Mouse (Mus musculus) hindbrain, embryonic 16.5 days (tissue): Measurements from ENCODE around the gene Zcchc14. TPM values are rescaled to one million over a fixed set of nuclear protein-coding genes. Genes with fewer than 3 reads are reported as not detected.

Experiments used
- ATAC-seq: fragments of 200-750 bp; cut with Nextera tagmentation; 2 replicates; pipeline ENCODE4 v1.8.0; 2017; ENCODE audit warnings: moderate TSS enrichment, moderate library complexity
- H3K27ac ChIP-seq: fragments of 300-500 bp; sonication (generic); 2 replicates; pipeline ENCODE4 v1.5.1; 2014; ENCODE audit warnings: low read depth, mild to moderate bottlenecking, control low read depth, low read length, moderate library complexity
- H3K27me3 ChIP-seq: fragments of 300-500 bp; sonication (generic); replicated peaks from 2 replicates; pipeline ENCODE4 v1.6.1; 2014; ENCODE audit warnings: low read length; ENCODE audit not compliant: control insufficient read depth, insufficient read depth
- H3K36me3 ChIP-seq: fragments of 300-500 bp; sonication (generic); 2 replicates; pipeline ENCODE4 v1.6.1; 2014; ENCODE audit warnings: mild to moderate bottlenecking, low read length, moderate library complexity, mixed read lengths; ENCODE audit not compliant: control insufficient read depth, insufficient read depth
- H3K4me1 ChIP-seq: fragments of 300-500 bp; sonication (generic); 2 replicates; pipeline ENCODE4 v1.6.1; 2014; ENCODE audit warnings: low read depth, low read length; ENCODE audit not compliant: control insufficient read depth, insufficient read depth
- H3K4me2 ChIP-seq: fragments of 300-500 bp; sonication (generic); 2 replicates; pipeline ENCODE4 v1.6.1; 2014; ENCODE audit warnings: mild to moderate bottlenecking, low read length, control low read depth, moderate library complexity
- H3K4me3 ChIP-seq: fragments of 300-500 bp; sonication (generic); 2 replicates; pipeline ENCODE4 v1.5.1; 2014; ENCODE audit warnings: mild to moderate bottlenecking, low read length, control low read depth, moderate library complexity
- H3K9ac ChIP-seq: fragments of 300-500 bp; sonication (generic); 2 replicates; pipeline ENCODE4 v1.6.1; 2014; ENCODE audit warnings: low read depth, mild to moderate bottlenecking, control low read depth, low read length, moderate library complexity
- H3K9me3 ChIP-seq: fragments of 300-500 bp; sonication (generic); 2 replicates; pipeline ENCODE4 v1.6.1; 2014; ENCODE audit warnings: mild to moderate bottlenecking, low read length, moderate library complexity; ENCODE audit not compliant: control insufficient read depth
- WGBS: fragments of 180-500 bp; shearing (Covaris S2); extraction: QIAGEN DNeasy Blood & Tissue Kit; methylation state at CpG from one replicate; pipeline ENCODE4 v1.1.7; 2014; 5-methylcytosine and 5-hydroxymethylcytosine counted together
- polyA plus RNA-seq: library from polyadenylated mRNA; unstranded; fragments of >200 nt; fragmentation: Nextera tagmentation; extraction: Ambion mirVana; gene quantifications from 2 replicates; pipeline ENCODE4 v1.2.1, GENCODE M21; 2015

Gene Zcchc14
- polyA plus RNA-seq, 1 experiment from 2014 or later: 20.9 TPM

- ATAC-seq: no peak
- H3K27me3 ChIP-seq: no peaks in the 10 kb centered on the region
- H3K9ac ChIP-seq: no peak overlapping the region
- no peaks in the 10 kb centered on the region for H3K9me3 ChIP-seq
- H3K4me1 ChIP-seq: peaks cover 33% of the 10 kb centered on the region
- H3K4me2 ChIP-seq: no peak overlapping the region
- H3K27ac ChIP-seq: no peak overlapping the region
- H3K36me3 ChIP-seq: no peaks in the 10 kb centered on the region
- H3K4me3 ChIP-seq: no peak overlapping the region
- 82% methylated on average over 12 of the region's 12 CpGs for WGBS
These were observed 31.7 kb downstream of the Zcchc14 start for GRCm38 (mm10) chr8:121620801-121621516.

- Histone ChIP-seq H3K9ac (no peak overlapping the region), H3K36me3 (no peaks in the 10 kb centered on the region), H3K4me3 (no peak overlapping the region), H3K4me1 (peaks cover 24% of the 10 kb centered on the region), H3K9me3 (no peaks in the 10 kb centered on the region), H3K4me2 (no peak overlapping the region), H3K27me3 (no peaks in the 10 kb centered on the region), H3K27ac (peak overlapping the region; percentile 10; the same call in 1 of the 2 replicates)
- ATAC-seq: peak; percentile 66
- WGBS: 58% methylated on average over 7 of the region's 7 CpGs
These were observed 33.2 kb downstream of the Zcchc14 start for GRCm38 (mm10) chr8:121619401-121619995.

DNA sequence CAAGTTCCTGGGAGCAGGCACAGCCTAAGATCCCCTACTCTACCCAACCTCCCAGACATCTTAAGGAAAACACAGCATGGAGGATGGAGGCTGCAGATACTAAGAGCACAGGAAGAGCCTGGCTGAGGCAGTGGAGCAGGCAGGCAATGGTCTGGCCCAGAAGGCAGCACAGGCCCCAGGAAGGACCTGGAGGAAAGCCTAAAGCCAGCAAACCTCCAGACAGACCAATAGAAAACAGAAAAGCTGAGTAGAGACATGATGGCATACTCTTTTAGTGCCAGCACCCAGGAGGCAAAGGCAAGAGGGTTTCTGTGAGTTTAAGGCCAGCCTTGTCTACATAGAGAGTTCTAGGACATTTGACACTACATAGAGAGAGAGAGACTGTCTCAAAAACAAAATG is 39.3 kb downstream of the Zcchc14 start:
- H3K4me3 ChIP-seq: no peak overlapping the region
- 0 out of 2 replicates have a peak, but pooled peaks cover 3% of the 10 kb centered on the region for H3K4me1 ChIP-seq
- no peaks in the 10 kb centered on the region for H3K9me3 ChIP-seq
- no peak overlapping the region; the same call in 1 of the 2 replicates for H3K27ac ChIP-seq
- H3K36me3 ChIP-seq: peaks cover 6% of the 10 kb centered on the region
- no peak overlapping the region for H3K4me2 ChIP-seq
- ATAC-seq: no peak
- H3K9ac ChIP-seq: no peak overlapping the region
- H3K27me3 ChIP-seq: no peaks in the 10 kb centered on the region

- H3K27me3 ChIP-seq: no peaks in the 10 kb centered on the region
- peaks cover 27% of the 10 kb centered on the region for H3K36me3 ChIP-seq
- no peak for ATAC-seq
- H3K4me3 ChIP-seq: no peak overlapping the region
- H3K4me2 ChIP-seq: no peak overlapping the region
- WGBS: 90% methylated on average over 11 of the region's 11 CpGs
- no peak overlapping the region for H3K9ac ChIP-seq
- H3K4me1 ChIP-seq: 0 out of 2 replicates have a peak, but pooled peaks cover 3% of the 10 kb centered on the region
- no peaks in the 10 kb centered on the region for H3K9me3 ChIP-seq
- H3K27ac ChIP-seq: no peak overlapping the region
These were observed 42.8 kb downstream of the Zcchc14 start for GRCm38 (mm10) chr8:121609916-121610315.

DNA sequence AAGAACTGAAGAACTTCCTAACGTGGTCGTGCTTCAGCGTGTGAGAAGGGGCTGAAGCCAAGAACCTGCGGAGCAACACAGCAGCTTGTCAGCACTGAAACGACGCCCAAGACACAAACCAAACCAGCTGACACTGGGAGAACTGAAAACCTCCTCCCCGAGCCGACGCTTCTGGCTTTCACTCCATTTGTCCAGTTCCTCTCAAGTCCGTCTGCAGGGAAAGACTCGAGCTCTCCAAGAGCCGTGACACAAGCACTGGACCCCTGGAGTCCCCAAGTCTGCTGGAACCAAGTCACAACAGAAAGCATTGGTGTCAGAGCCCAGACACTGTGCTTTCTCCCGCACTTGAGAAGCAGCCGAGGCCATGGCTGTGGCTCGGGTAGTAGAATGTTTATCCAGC is 43.5 kb downstream of the Zcchc14 start:
- Histone ChIP-seq H3K4me3 (no peak overlapping the region), H3K27me3 (no peaks in the 10 kb centered on the region), H3K27ac (no peak overlapping the region), H3K9me3 (no peaks in the 10 kb centered on the region), H3K4me1 (0 out of 2 replicates have a peak, but pooled peaks cover 3% of the 10 kb centered on the region), H3K4me2 (no peak overlapping the region), H3K36me3 (peaks cover 34% of the 10 kb centered on the region), H3K9ac (no peak overlapping the region)
- ATAC-seq: no peak
- 85% methylated on average over 15 of the region's 15 CpGs for WGBS

DNA sequence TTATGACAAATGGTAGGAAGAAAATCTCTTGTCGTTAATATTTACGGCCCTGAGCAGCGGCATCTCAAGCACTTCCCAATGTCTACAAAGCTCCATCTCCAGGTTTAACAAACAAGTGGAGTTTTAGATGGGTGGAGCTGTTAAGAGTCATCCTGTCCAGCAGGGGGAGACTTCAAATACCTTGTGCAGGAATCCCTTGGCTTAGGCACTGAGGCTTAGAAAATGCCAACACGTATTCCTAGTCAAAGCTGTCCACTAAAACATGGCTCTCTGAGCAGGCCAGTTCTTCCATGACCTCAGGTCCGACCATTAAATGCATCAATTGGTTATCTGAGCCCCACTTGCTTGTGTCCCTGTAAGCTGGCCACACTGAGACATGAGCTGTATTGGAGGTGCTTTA is 45.0 kb downstream of the Zcchc14 start:
- H3K36me3 ChIP-seq: peaks cover 41% of the 10 kb centered on the region
- H3K4me3 ChIP-seq: no peak overlapping the region
- no peak overlapping the region for H3K4me2 ChIP-seq
- no peak for ATAC-seq
- H3K9ac ChIP-seq: no peak overlapping the region
- H3K27ac ChIP-seq: no peak overlapping the region
- 84% methylated on average over 5 of the region's 5 CpGs for WGBS
- no peaks in the 10 kb centered on the region for H3K27me3 ChIP-seq
- H3K9me3 ChIP-seq: no peaks in the 10 kb centered on the region
- no peaks in the 10 kb centered on the region for H3K4me1 ChIP-seq

DNA sequence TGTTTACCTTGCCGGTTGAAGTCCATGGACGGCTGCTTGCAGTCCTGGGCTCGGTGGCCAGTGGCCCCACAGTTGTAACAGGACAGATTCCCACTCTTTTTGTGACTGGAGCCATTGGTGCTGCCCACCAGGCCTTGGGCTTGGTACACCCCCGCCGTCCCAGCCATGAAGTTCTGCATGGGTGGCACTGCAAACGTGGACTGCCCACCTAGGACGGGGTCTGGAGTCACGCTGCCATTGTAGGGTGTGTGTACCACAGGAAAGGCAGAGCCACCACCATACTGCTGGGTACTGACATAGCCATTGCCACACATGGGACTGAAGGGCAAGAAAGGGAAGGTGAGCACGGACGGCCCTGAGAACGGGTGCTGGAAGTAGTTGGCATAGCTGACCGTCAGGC is 48.9 kb downstream of the Zcchc14 start:
- Histone ChIP-seq H3K4me1 (no peaks in the 10 kb centered on the region), H3K9me3 (no peaks in the 10 kb centered on the region), H3K4me2 (no peak overlapping the region), H3K4me3 (no peak overlapping the region), H3K27me3 (no peaks in the 10 kb centered on the region), H3K27ac (no peak overlapping the region), H3K9ac (no peak overlapping the region), H3K36me3 (peaks cover 57% of the 10 kb centered on the region)
- WGBS: 95% methylated on average over 12 of the region's 12 CpGs
- no peak for ATAC-seq

DNA sequence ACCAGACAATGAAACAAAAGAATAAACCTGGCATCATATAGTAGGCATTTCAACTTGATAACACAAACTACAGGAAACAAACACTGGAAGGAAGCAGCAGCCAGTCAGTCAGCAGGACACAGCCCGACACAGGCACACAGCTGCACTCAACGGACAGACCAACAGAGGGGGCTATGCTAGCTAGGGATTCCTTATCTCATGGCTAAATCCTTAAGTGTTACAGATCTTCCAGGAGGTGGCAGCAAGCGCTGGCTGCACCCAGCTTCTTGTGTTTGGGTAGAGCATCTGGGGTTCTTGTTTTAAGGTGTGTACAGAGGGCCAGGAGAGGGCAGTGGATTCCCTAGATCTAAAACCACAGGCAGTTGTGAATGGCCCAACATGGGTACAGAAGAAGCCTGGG is 49.8 kb downstream of the Zcchc14 start:
- Histone ChIP-seq H3K27ac (no peak overlapping the region), H3K36me3 (peaks cover 58% of the 10 kb centered on the region), H3K9ac (no peak overlapping the region), H3K4me1 (no peaks in the 10 kb centered on the region), H3K4me3 (no peak overlapping the region), H3K4me2 (no peak overlapping the region), H3K27me3 (no peaks in the 10 kb centered on the region), H3K9me3 (no peaks in the 10 kb centered on the region)
- 26% methylated on average over 3 of the region's 3 CpGs for WGBS
- ATAC-seq: peak; percentile 28

DNA sequence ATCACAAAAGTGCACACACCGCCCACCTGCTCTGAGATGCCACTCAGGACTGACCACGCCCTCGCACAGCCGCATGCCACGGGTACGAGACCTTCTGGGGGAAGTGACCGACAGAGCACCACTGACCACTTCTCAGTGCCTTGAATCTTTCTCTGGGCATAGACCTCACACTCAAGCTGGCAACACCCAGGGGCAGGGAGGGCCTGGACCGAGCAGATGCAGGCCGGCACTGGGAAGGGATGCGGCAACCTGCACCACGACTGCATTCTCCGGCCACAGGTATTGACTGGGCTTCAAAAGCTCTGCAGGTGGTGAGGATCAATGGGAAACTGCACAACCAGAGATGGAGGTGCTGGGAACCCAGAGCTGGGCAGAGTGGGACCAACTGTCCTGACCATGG is 50.3 kb downstream of the Zcchc14 start:
- Histone ChIP-seq H3K27ac (no peak overlapping the region), H3K4me3 (no peak overlapping the region), H3K9me3 (no peaks in the 10 kb centered on the region), H3K4me1 (no peaks in the 10 kb centered on the region), H3K27me3 (no peaks in the 10 kb centered on the region), H3K9ac (no peak overlapping the region), H3K4me2 (no peak overlapping the region), H3K36me3 (peaks cover 54% of the 10 kb centered on the region)
- no peak for ATAC-seq
- WGBS: 94% methylated on average over 12 of the region's 12 CpGs
